Mouse (Mus musculus): ENCODE measurements around the gene Mpzl2.

GRCm38 (mm10) chr9:45018031-45018430, 21.6 kb upstream of the Mpzl2 start:
- TF ChIP-seq CHD2 (IDR thresholded peaks at IDR 0.05; ENCODE audit: low read depth, low read length), result no peak
- no peak for TF ChIP-seq MAFK (IDR thresholded peaks at IDR 0.05; ENCODE audit: insufficient read depth, low read depth, low read length)
- no peak for TF ChIP-seq ZC3H11A (IDR thresholded peaks at IDR 0.05; ENCODE audit: borderline replicate concordance, low read depth, low read length)

All from ES-E14 (cell line).